ENCODE assay signal across 21 mouse cellular contexts in genomic region chr5:114070858-114071257, GRCm38 (mm10). TPM values are rescaled to one million over a fixed set of nuclear protein-coding genes. Genes with fewer than 3 reads are reported as not detected.
DNase-seq lines count a peak whose midpoint lies in the region; ATAC-seq and TF ChIP-seq lines count a peak whose summit lies in the region.
"Had no signal": no experiment of that assay in that cellular context is flagged by ENCODE, and none has a peak within 500 bp of the region (broad histone marks: within the 10 kb centered on the region; RNA-seq: fewer than 3 reads in every experiment).

No protein-coding gene starts in this region.

- no peak overlapping the region for H3K4me3 ChIP-seq in intestine, postnatal 0 days (ENCODE audit: low read depth, low read length)
- no peak overlapping the region for H3K4me3 ChIP-seq in intestine, embryonic 15.5 days (replicated peaks)
- H3K4me3 ChIP-seq in liver, postnatal 0 days (ENCODE audit: low read depth, low read length) = no peak overlapping the region
- no peak overlapping the region for H3K4me3 ChIP-seq in liver, embryonic 12.5 days
- H3K4me3 ChIP-seq in ES-Bruce4 (ENCODE audit: low read depth, low read length) = no peak overlapping the region
- H3K4me3 ChIP-seq: embryonic facial prominence, embryonic 10.5 days; hindbrain, embryonic 15.5 days; limb, embryonic 12.5 days; neural tube, embryonic 12.5 days had no signal

- DNase-seq in liver, postnatal 0 days = no peak
- peak; percentile 65 for DNase-seq in R1 (ENCODE audit: low read depth, low spot score)
- no peak for DNase-seq in spleen, postnatal 10 days (ENCODE audit: low spot score in 2 of 2)
- DNase-seq in lung, adult 18-20 months = no peak
- DNase-seq: adrenal gland, postnatal 14 days; cerebellum, adult 11 months; cerebellum, postnatal 25 days; heart, postnatal 36 days; kidney, adult 11 months; kidney, postnatal 25 days; lung, adult 2 months; lung, postnatal 4 days; thymus, postnatal 36 days had no signal

- no peak for TF ChIP-seq POLR2A in ES-Bruce4 (IDR thresholded peaks at IDR 0.05; ENCODE audit: insufficient read depth, low read length)

- no peaks in the 10 kb centered on the region for H3K27me3 ChIP-seq in intestine, postnatal 0 days (replicated peaks; ENCODE audit: control insufficient read depth, insufficient read depth, low read length)
- H3K27me3 ChIP-seq in intestine, embryonic 15.5 days (replicated peaks) = no peaks in the 10 kb centered on the region
- no peaks in the 10 kb centered on the region for H3K27me3 ChIP-seq in liver, postnatal 0 days (ENCODE audit: insufficient read depth, low read length)
- no peaks in the 10 kb centered on the region for H3K27me3 ChIP-seq in liver, embryonic 12.5 days (replicated peaks)
- H3K27me3 ChIP-seq in ES-Bruce4 (ENCODE audit: control insufficient read depth, insufficient read depth, low read length, poor library complexity, severe bottlenecking) = no peaks in the 10 kb centered on the region
- H3K27me3 ChIP-seq: hindbrain, embryonic 15.5 days; limb, embryonic 12.5 days; neural tube, embryonic 12.5 days had no signal

- TF ChIP-seq CTCF in intestine, postnatal 0 days (IDR thresholded peaks at IDR 0.05; ENCODE audit: low read depth) = 0 out of 2 replicates have a peak, but pooled peaks have one; percentile 14
- peak; percentile 26; the same call in 1 of the 2 replicates for TF ChIP-seq CTCF in liver, postnatal 0 days (IDR thresholded peaks at IDR 0.05; ENCODE audit: low read depth)
- peak; percentile 54 for TF ChIP-seq CTCF in ES-Bruce4 (IDR thresholded peaks at IDR 0.05; ENCODE audit: low read depth, low read length)

- no peak for ATAC-seq in intestine, postnatal 0 days
- no peak for ATAC-seq in intestine, embryonic 15.5 days
- ATAC-seq in liver, postnatal 0 days = no peak
- no peak for ATAC-seq in liver, embryonic 12.5 days

- H3K36me3 ChIP-seq in intestine, postnatal 0 days (ENCODE audit: control insufficient read depth, insufficient read depth) = no peaks in the 10 kb centered on the region
- H3K36me3 ChIP-seq in intestine, embryonic 15.5 days = no peaks in the 10 kb centered on the region
- no peaks in the 10 kb centered on the region for H3K36me3 ChIP-seq in liver, postnatal 0 days (replicated peaks; ENCODE audit: insufficient read depth, low read length)
- no peaks in the 10 kb centered on the region for H3K36me3 ChIP-seq in liver, embryonic 12.5 days
- no peaks in the 10 kb centered on the region for H3K36me3 ChIP-seq in ES-Bruce4 (ENCODE audit: control insufficient read depth, insufficient read depth, low read length, poor library complexity, severe bottlenecking)
- H3K36me3 ChIP-seq: embryonic facial prominence, embryonic 10.5 days; limb, embryonic 12.5 days; neural tube, embryonic 12.5 days had no signal

- WGBS in intestine, postnatal 0 days = 95% methylated on average over 4 of the region's 4 CpGs
- WGBS in intestine, embryonic 15.5 days = 88% methylated on average over 4 of the region's 4 CpGs
- WGBS in liver, postnatal 0 days (ENCODE audit: insufficient replicate concordance) = 85% methylated on average over 4 of the region's 4 CpGs
- WGBS in liver, embryonic 12.5 days (ENCODE audit: insufficient replicate concordance) = 71% methylated on average over 4 of the region's 4 CpGs

- H3K9ac ChIP-seq in intestine, postnatal 0 days (ENCODE audit: low read depth, low read length) = no peak overlapping the region
- H3K9ac ChIP-seq in intestine, embryonic 15.5 days = no peak overlapping the region
- H3K9ac ChIP-seq in liver, postnatal 0 days (replicated peaks) = no peak overlapping the region
- no peak overlapping the region for H3K9ac ChIP-seq in liver, embryonic 12.5 days
- H3K9ac ChIP-seq in ES-Bruce4 (ENCODE audit: low read depth, poor library complexity, severe bottlenecking) = no peak overlapping the region
- H3K9ac ChIP-seq: hindbrain, embryonic 15.5 days; limb, embryonic 12.5 days; neural tube, embryonic 12.5 days had no signal

- no peaks in the 10 kb centered on the region for H3K4me1 ChIP-seq in intestine, postnatal 0 days (replicated peaks; ENCODE audit: control insufficient read depth, insufficient read depth, low read length)
- H3K4me1 ChIP-seq in intestine, embryonic 15.5 days (replicated peaks) = no peaks in the 10 kb centered on the region
- H3K4me1 ChIP-seq in liver, postnatal 0 days (ENCODE audit: insufficient read depth) = no peaks in the 10 kb centered on the region
- no peaks in the 10 kb centered on the region for H3K4me1 ChIP-seq in liver, embryonic 12.5 days
- H3K4me1 ChIP-seq in ES-Bruce4 (ENCODE audit: control insufficient read depth, insufficient read depth, low read length) = no peaks in the 10 kb centered on the region
- H3K4me1 ChIP-seq: limb, embryonic 12.5 days; neural tube, embryonic 12.5 days had no signal

- no peak overlapping the region for H3K27ac ChIP-seq in intestine, postnatal 0 days (ENCODE audit: low read depth, low read length)
- H3K27ac ChIP-seq in intestine, embryonic 15.5 days = no peak overlapping the region
- no peak overlapping the region for H3K27ac ChIP-seq in liver, postnatal 0 days (ENCODE audit: low read depth)
- no peak overlapping the region for H3K27ac ChIP-seq in liver, embryonic 12.5 days
- no peak overlapping the region for H3K27ac ChIP-seq in ES-Bruce4 (ENCODE audit: insufficient read depth, low read length)
- H3K27ac ChIP-seq: embryonic facial prominence, embryonic 10.5 days; hindbrain, embryonic 15.5 days; limb, embryonic 12.5 days; neural tube, embryonic 12.5 days had no signal

- no peak for TF ChIP-seq EP300 in liver, postnatal 0 days (IDR thresholded peaks at IDR 0.05; ENCODE audit: low read depth)
- TF ChIP-seq EP300 in ES-Bruce4 (IDR thresholded peaks at IDR 0.05; ENCODE audit: insufficient read depth, low read depth, low read length) = no peak

- no peak overlapping the region for H3K4me2 ChIP-seq in intestine, postnatal 0 days (replicated peaks; ENCODE audit: low read depth)
- no peak overlapping the region for H3K4me2 ChIP-seq in intestine, embryonic 15.5 days (replicated peaks)
- H3K4me2 ChIP-seq in liver, postnatal 0 days (ENCODE audit: low read depth, low read length) = no peak overlapping the region
- H3K4me2 ChIP-seq in liver, embryonic 12.5 days = no peak overlapping the region
- H3K4me2 ChIP-seq: hindbrain, embryonic 15.5 days; limb, embryonic 12.5 days; neural tube, embryonic 12.5 days had no signal

- H3K9me3 ChIP-seq in intestine, postnatal 0 days (ENCODE audit: control insufficient read depth) = no peaks in the 10 kb centered on the region
- H3K9me3 ChIP-seq in intestine, embryonic 15.5 days = no peaks in the 10 kb centered on the region
- H3K9me3 ChIP-seq in liver, postnatal 0 days (ENCODE audit: low read length) = no peaks in the 10 kb centered on the region
- H3K9me3 ChIP-seq in liver, embryonic 12.5 days (replicated peaks) = no peaks in the 10 kb centered on the region
- no peaks in the 10 kb centered on the region for H3K9me3 ChIP-seq in ES-Bruce4 (replicated peaks; ENCODE audit: control insufficient read depth, insufficient read depth, low read length, poor library complexity, severe bottlenecking)
- H3K9me3 ChIP-seq: hindbrain, embryonic 15.5 days; limb, embryonic 12.5 days; neural tube, embryonic 12.5 days had no signal

RNA-seq across cellular contexts. Expression of gene Usp30, which starts 5.6 kb away (rescaled TPM):
- 5.5 and 5.8 TPM in 2 replicates for polyA plus RNA-seq in intestine, postnatal 0 days (2015; fragmentation: Nextera tagmentation; extraction: Ambion mirVana)
- polyA plus RNA-seq in intestine, embryonic 15.5 days (2015; fragmentation: Nextera tagmentation; extraction: Ambion mirVana) = 10.3 and 10.5 TPM in 2 replicates
- 2.6 and 2.8 TPM in 2 replicates for polyA plus RNA-seq in liver, postnatal 0 days (2015; fragmentation: Nextera tagmentation; extraction: Ambion mirVana)
- 5.0 and 5.2 TPM in 2 replicates for polyA plus RNA-seq in liver, embryonic 12.5 days (2016; fragmentation: Nextera tagmentation; extraction: Ambion mirVana)
- 13.9 and 14.3 TPM in 2 replicates for polyA plus RNA-seq in ES-Bruce4 (2011; ENCODE audit: insufficient read depth, insufficient read length, low read depth, missing spikeins)

RNA-seq across cellular contexts. Expression of gene Svop, which starts 20.5 kb away (rescaled TPM):
- polyA plus RNA-seq in intestine, postnatal 0 days (2015; fragmentation: Nextera tagmentation; extraction: Ambion mirVana) = 1.4 and 1.5 TPM in 2 replicates
- 2.1 and 2.5 TPM in 2 replicates for polyA plus RNA-seq in intestine, embryonic 15.5 days (2015; fragmentation: Nextera tagmentation; extraction: Ambion mirVana)
- not detected in 2 replicates for polyA plus RNA-seq in liver, postnatal 0 days (2015; fragmentation: Nextera tagmentation; extraction: Ambion mirVana)
- not detected in 2 replicates for polyA plus RNA-seq in liver, embryonic 12.5 days (2016; fragmentation: Nextera tagmentation; extraction: Ambion mirVana)
- polyA plus RNA-seq in ES-Bruce4 (2011; ENCODE audit: insufficient read depth, insufficient read length, low read depth, missing spikeins) = 11.0 and 11.2 TPM in 2 replicates
- polyA plus RNA-seq: lung, adult 2 months had no signal

RNA-seq across cellular contexts. Expression of gene Alkbh2, which starts 57.2 kb away (rescaled TPM):
- 6.9 and 7.8 TPM in 2 replicates for polyA plus RNA-seq in intestine, postnatal 0 days (2015; fragmentation: Nextera tagmentation; extraction: Ambion mirVana)
- polyA plus RNA-seq in intestine, embryonic 15.5 days (2015; fragmentation: Nextera tagmentation; extraction: Ambion mirVana) = 11.6 and 12.0 TPM in 2 replicates
- 4.5 and 5.7 TPM in 2 replicates for polyA plus RNA-seq in liver, postnatal 0 days (2015; fragmentation: Nextera tagmentation; extraction: Ambion mirVana)
- polyA plus RNA-seq in liver, embryonic 12.5 days (2016; fragmentation: Nextera tagmentation; extraction: Ambion mirVana) = 8.2 and 8.8 TPM in 2 replicates
- 17.9 and 20.1 TPM in 2 replicates for polyA plus RNA-seq in ES-Bruce4 (2011; ENCODE audit: insufficient read depth, insufficient read length, low read depth, missing spikeins)

RNA-seq across cellular contexts. Expression of gene Ung, which starts 59.3 kb away (rescaled TPM):
- polyA plus RNA-seq in intestine, postnatal 0 days (2015; fragmentation: Nextera tagmentation; extraction: Ambion mirVana) = 10.0 and 11.4 TPM in 2 replicates
- 45.0 and 45.1 TPM in 2 replicates for polyA plus RNA-seq in intestine, embryonic 15.5 days (2015; fragmentation: Nextera tagmentation; extraction: Ambion mirVana)
- polyA plus RNA-seq in liver, postnatal 0 days (2015; fragmentation: Nextera tagmentation; extraction: Ambion mirVana) = 11.8 TPM in 2 replicates
- polyA plus RNA-seq in liver, embryonic 12.5 days (2016; fragmentation: Nextera tagmentation; extraction: Ambion mirVana) = 40.1 and 40.7 TPM in 2 replicates
- polyA plus RNA-seq in ES-Bruce4 (2011; ENCODE audit: insufficient read depth, insufficient read length, low read depth, missing spikeins) = 85.6 and 89.8 TPM in 2 replicates
